Mouse (Mus musculus) heart, embryonic 16.5 days (tissue): ENCODE results near the gene H2-Ab1. TPM values are rescaled to one million over a fixed set of nuclear protein-coding genes. Genes with fewer than 3 reads are reported as not detected.

Experiments
- ATAC-seq: fragments of 200-750 bp; cut with Nextera tagmentation; replicated peaks from 2 replicates; pipeline ENCODE4 v1.8.0; 2017; ENCODE audit warnings: moderate number of reproducible peaks; ENCODE audit not compliant: insufficient read depth, low FRiP score; ENCODE audit errors: extremely low read depth
- H3K27ac ChIP-seq: fragments of 300-500 bp; sonication (generic); 2 replicates; pipeline ENCODE4 v1.5.1; 2014; ENCODE audit warnings: mild to moderate bottlenecking, low read length, control low read depth, moderate library complexity
- H3K27me3 ChIP-seq: fragments of 300-500 bp; sonication (generic); 2 replicates; pipeline ENCODE4 v1.6.1; 2014; ENCODE audit warnings: low read length, mixed read lengths; ENCODE audit not compliant: control insufficient read depth, insufficient read depth
- H3K36me3 ChIP-seq: fragments of 300-500 bp; sonication (generic); 2 replicates; pipeline ENCODE4 v1.6.1; 2014; ENCODE audit not compliant: control insufficient read depth, insufficient read depth
- H3K4me1 ChIP-seq: fragments of 300-500 bp; sonication (generic); 2 replicates; pipeline ENCODE4 v1.6.1; 2014; ENCODE audit warnings: low read length, mixed read lengths; ENCODE audit not compliant: control insufficient read depth, insufficient read depth
- H3K4me2 ChIP-seq: fragments of 300-500 bp; sonication (generic); 2 replicates; pipeline ENCODE4 v1.6.1; 2014; ENCODE audit warnings: low read depth, mild to moderate bottlenecking, control low read depth, low read length
- H3K4me3 ChIP-seq: fragments of 300-500 bp; sonication (generic); 2 replicates; pipeline ENCODE4 v1.5.1; 2014; ENCODE audit warnings: mild to moderate bottlenecking, control low read depth, low read length
- H3K9ac ChIP-seq: fragments of 300-500 bp; sonication (generic); 2 replicates; pipeline ENCODE4 v1.6.1; 2014; ENCODE audit warnings: low read length, control low read depth
- H3K9me3 ChIP-seq: fragments of 300-500 bp; sonication (generic); replicated peaks from 2 replicates; pipeline ENCODE4 v1.6.1; 2016; ENCODE audit warnings: low read length; ENCODE audit not compliant: control insufficient read depth
- WGBS: fragments of 180-500 bp; shearing (Covaris S2); extraction: QIAGEN DNeasy Blood & Tissue Kit; methylation state at CpG from one replicate; pipeline ENCODE4 v1.1.7; 2014; 5-methylcytosine and 5-hydroxymethylcytosine counted together
- polyA plus RNA-seq: library from polyadenylated mRNA; unstranded; fragments of >200 nt; fragmentation: Nextera tagmentation; extraction: Ambion mirVana; gene quantifications from 2 replicates; pipeline ENCODE4 v1.2.1, GENCODE M21; 2015

The H2-Ab1 gene
- polyA plus RNA-seq, 1 experiment from 2014 or later = 172 TPM

GRCm38 (mm10) chr17:34244656-34245055 lies 12.8 kb upstream of the H2-Ab1 start:
- H3K4me2 ChIP-seq = no peak overlapping the region
- no peaks in the 10 kb centered on the region for H3K9me3 ChIP-seq
- H3K27me3 ChIP-seq = no peaks in the 10 kb centered on the region
- ATAC-seq = no peak
- no peaks in the 10 kb centered on the region for H3K36me3 ChIP-seq
- H3K4me3 ChIP-seq = no peak overlapping the region
- no peak overlapping the region for H3K9ac ChIP-seq
- 70% methylated on average over 4 of the region's 4 CpGs for WGBS
- H3K27ac ChIP-seq = no peak overlapping the region
- H3K4me1 ChIP-seq = no peaks in the 10 kb centered on the region

GRCm38 (mm10) chr17:34247047-34247446 lies 10.4 kb upstream of the H2-Ab1 start:
- ATAC-seq = no peak
- Histone ChIP-seq H3K27me3 (no peaks in the 10 kb centered on the region), H3K27ac (no peak overlapping the region), H3K4me3 (no peak overlapping the region), H3K4me2 (no peak overlapping the region), H3K9ac (no peak overlapping the region), H3K9me3 (no peaks in the 10 kb centered on the region), H3K4me1 (no peaks in the 10 kb centered on the region), H3K36me3 (no peaks in the 10 kb centered on the region)
- 77% methylated on average over 3 of the region's 3 CpGs for WGBS

- H3K9ac ChIP-seq = no peak overlapping the region
- H3K4me3 ChIP-seq = no peak overlapping the region
- 50% methylated on average over 2 of the region's 2 CpGs for WGBS
- no peaks in the 10 kb centered on the region for H3K27me3 ChIP-seq
- H3K4me2 ChIP-seq = no peak overlapping the region
- no peaks in the 10 kb centered on the region for H3K36me3 ChIP-seq
- H3K4me1 ChIP-seq = no peaks in the 10 kb centered on the region
- no peaks in the 10 kb centered on the region for H3K9me3 ChIP-seq
- ATAC-seq = no peak
- no peak overlapping the region for H3K27ac ChIP-seq
These were observed 8.7 kb upstream of the H2-Ab1 start for GRCm38 (mm10) chr17:34248764-34249163.

GRCm38 (mm10) chr17:34249361-34249760 lies 8.1 kb upstream of the H2-Ab1 start:
- no peak for ATAC-seq
- H3K9me3 ChIP-seq = no peaks in the 10 kb centered on the region
- H3K4me3 ChIP-seq = no peak overlapping the region
- no peaks in the 10 kb centered on the region for H3K4me1 ChIP-seq
- 35% methylated on average over 3 of the region's 3 CpGs for WGBS
- H3K27ac ChIP-seq = no peak overlapping the region
- H3K9ac ChIP-seq = no peak overlapping the region
- H3K27me3 ChIP-seq = no peaks in the 10 kb centered on the region
- no peaks in the 10 kb centered on the region for H3K36me3 ChIP-seq
- H3K4me2 ChIP-seq = no peak overlapping the region

- H3K9me3 ChIP-seq = no peaks in the 10 kb centered on the region
- H3K27me3 ChIP-seq = no peaks in the 10 kb centered on the region
- no peak overlapping the region for H3K9ac ChIP-seq
- 18% methylated on average over 4 of the region's 4 CpGs for WGBS
- no peak overlapping the region for H3K27ac ChIP-seq
- H3K36me3 ChIP-seq = no peaks in the 10 kb centered on the region
- no peak for ATAC-seq
- H3K4me2 ChIP-seq = no peak overlapping the region
- no peaks in the 10 kb centered on the region for H3K4me1 ChIP-seq
- no peak overlapping the region for H3K4me3 ChIP-seq
These were observed 7.6 kb upstream of the H2-Ab1 start for GRCm38 (mm10) chr17:34249878-34250277.

GRCm38 (mm10) chr17:34251666-34252065 lies 5.8 kb upstream of the H2-Ab1 start:
- Histone ChIP-seq H3K9ac (no peak overlapping the region), H3K9me3 (no peaks in the 10 kb centered on the region), H3K4me3 (no peak overlapping the region), H3K27ac (no peak overlapping the region), H3K27me3 (no peaks in the 10 kb centered on the region), H3K4me1 (no peaks in the 10 kb centered on the region), H3K36me3 (no peaks in the 10 kb centered on the region), H3K4me2 (no peak overlapping the region)
- ATAC-seq = no peak
- WGBS = 52% methylated on average over 4 of the region's 4 CpGs

- no peaks in the 10 kb centered on the region for H3K36me3 ChIP-seq
- no peaks in the 10 kb centered on the region for H3K4me1 ChIP-seq
- no peak overlapping the region for H3K9ac ChIP-seq
- H3K4me2 ChIP-seq = no peak overlapping the region
- no peaks in the 10 kb centered on the region for H3K27me3 ChIP-seq
- WGBS = 70% methylated on average over 5 of the region's 5 CpGs
- H3K4me3 ChIP-seq = no peak overlapping the region
- H3K9me3 ChIP-seq = no peaks in the 10 kb centered on the region
- no peak overlapping the region for H3K27ac ChIP-seq
- no peak for ATAC-seq
These were observed 988 bp upstream of the H2-Ab1 start for GRCm38 (mm10) chr17:34256501-34256900.

- Histone ChIP-seq H3K9ac (no peak overlapping the region), H3K27ac (no peak overlapping the region), H3K4me1 (peaks cover 10% of the 10 kb centered on the region; the same call in 1 of the 2 replicates), H3K9me3 (no peaks in the 10 kb centered on the region), H3K27me3 (peaks cover 12% of the 10 kb centered on the region), H3K4me3 (no peak overlapping the region), H3K36me3 (no peaks in the 10 kb centered on the region), H3K4me2 (no peak overlapping the region)
- WGBS = 51% methylated on average over 5 of the region's 5 CpGs
- ATAC-seq = no peak
These were observed 3.1 kb downstream of the H2-Ab1 start for GRCm38 (mm10) chr17:34260551-34260950.

- peak; percentile 69 for ATAC-seq
- WGBS = 13% methylated on average over 4 of the region's 4 CpGs
- H3K36me3 ChIP-seq = no peaks in the 10 kb centered on the region
- peaks cover 13% of the 10 kb centered on the region for H3K27me3 ChIP-seq
- no peak overlapping the region for H3K4me2 ChIP-seq
- peaks cover 10% of the 10 kb centered on the region; the same call in 1 of the 2 replicates for H3K4me1 ChIP-seq
- H3K27ac ChIP-seq = 0 out of 2 replicates have a peak overlapping the region, but pooled peaks have one; percentile 9
- no peak overlapping the region for H3K9ac ChIP-seq
- H3K9me3 ChIP-seq = no peaks in the 10 kb centered on the region
- H3K4me3 ChIP-seq = no peak overlapping the region
These were observed 4.0 kb downstream of the H2-Ab1 start for GRCm38 (mm10) chr17:34261502-34261901.
